Mouse (Mus musculus) liver, adult 2 months (tissue): ENCODE measurements around the gene Gpn2. TPM values are rescaled to one million over a fixed set of nuclear protein-coding genes. Genes with fewer than 3 reads are reported as not detected.

Experiments
- DNase-seq: peaks from one replicate; pipeline ENCODE4 v3.0.0-alpha.2; 2011; ENCODE audit warnings: low read depth, low spot score; ENCODE audit errors: extremely low read depth
- H3K27ac ChIP-seq: fragments of 200-500 bp; replicated peaks from 2 replicates; pipeline ENCODE4 v1.5.1; 2012; ENCODE audit warnings: low read depth, mild to moderate bottlenecking, control low read depth, inconsistent platforms, low read length; ENCODE audit not compliant: insufficient read depth
- H3K27me3 ChIP-seq: fragments of 200-500 bp; 2 replicates; pipeline ENCODE4 v1.6.1; 2012; ENCODE audit warnings: mild to moderate bottlenecking, moderate library complexity, low read length, inconsistent platforms; ENCODE audit not compliant: control insufficient read depth, insufficient read depth
- H3K36me3 ChIP-seq: fragments of 200-500 bp; 2 replicates; pipeline ENCODE4 v1.6.1; 2012; ENCODE audit warnings: low read length, inconsistent platforms; ENCODE audit not compliant: control insufficient read depth, insufficient read depth
- H3K4me1 ChIP-seq: fragments of 200-500 bp; 2 replicates; pipeline ENCODE4 v1.6.1; 2011; ENCODE audit warnings: low read length; ENCODE audit not compliant: control insufficient read depth, insufficient read depth
- H3K4me3 ChIP-seq: fragments of 200-500 bp; 2 replicates; pipeline ENCODE4 v1.5.1; 2011; ENCODE audit warnings: low read depth, mild to moderate bottlenecking, control low read depth, low read length, moderate library complexity; ENCODE audit not compliant: insufficient read depth
- H3K79me2 ChIP-seq: fragments of 200-500 bp; 2 replicates; pipeline ENCODE4 v1.6.1; 2012; ENCODE audit warnings: inconsistent platforms, mild to moderate bottlenecking, low read length, moderate library complexity; ENCODE audit not compliant: control insufficient read depth, insufficient read depth
- H3K9ac ChIP-seq: fragments of 200-500 bp; 2 replicates; pipeline ENCODE4 v1.6.1; 2012; ENCODE audit warnings: low read depth, mild to moderate bottlenecking, control low read depth, inconsistent platforms, low read length
- CTCF ChIP-seq: fragments of 200-500 bp; IDR thresholded peaks from 2 replicates; pipeline ENCODE4 v1.5.1; 2011; ENCODE audit warnings: low read depth, low read length, control low read depth
- POLR2A ChIP-seq: fragments of 200-500 bp; IDR thresholded peaks from 2 replicates; pipeline ENCODE4 v1.6.1; 2011; ENCODE audit warnings: low read length, control low read depth; ENCODE audit not compliant: insufficient read depth; ENCODE audit errors: extremely low read depth
- WGBS: fragments of 180-500 bp; shearing (Covaris S2); methylation state at CpG from one replicate; pipeline ENCODE4 v1.1.7; 2018; 5-methylcytosine and 5-hydroxymethylcytosine counted together
- polyA plus RNA-seq: library from polyadenylated mRNA; depleted of rRNA; stranded (reverse); fragments of >200 nt; gene quantifications from 2 replicates; pipeline ENCODE4 v1.2.3, GENCODE M21; 2012
- total RNA-seq: library from RNA; depleted of rRNA; stranded (reverse); fragments of >200 nt; gene quantifications from 2 replicates; pipeline ENCODE4 v1.2.3, GENCODE M21; 2014

Gpn2 gene
- total and polyA plus RNA-seq, 2 experiments: 8.9 to 38.2 TPM

GRCm38 (mm10) chr4:133626621-133627020 is 42.5 kb downstream of the Gpn2 start:
- H3K27ac ChIP-seq: peak overlapping the region; percentile 63; the same call in 1 of the 2 replicates
- H3K79me2 ChIP-seq: peaks cover 24% of the 10 kb centered on the region
- H3K9ac ChIP-seq: no peak overlapping the region
- no peak for DNase-seq
- peaks cover 3% of the 10 kb centered on the region; the same call in 1 of the 2 replicates for H3K36me3 ChIP-seq
- 92% methylated on average over 9 of the region's 9 CpGs for WGBS
- H3K27me3 ChIP-seq: no peaks in the 10 kb centered on the region
- H3K4me1 ChIP-seq: peaks cover 11% of the 10 kb centered on the region
- H3K4me3 ChIP-seq: no peak overlapping the region
- TF ChIP-seq CTCF (no peak), POLR2A (no peak)

GRCm38 (mm10) chr4:133627039-133627438 is 42.9 kb downstream of the Gpn2 start:
- H3K27me3 ChIP-seq: no peaks in the 10 kb centered on the region
- H3K9ac ChIP-seq: no peak overlapping the region
- no peak overlapping the region for H3K27ac ChIP-seq
- TF ChIP-seq CTCF (no peak), POLR2A (no peak)
- H3K4me1 ChIP-seq: peaks cover 13% of the 10 kb centered on the region
- H3K79me2 ChIP-seq: peaks cover 24% of the 10 kb centered on the region
- DNase-seq: no peak
- no peak overlapping the region for H3K4me3 ChIP-seq
- 95% methylated on average over 14 of the region's 14 CpGs for WGBS
- peaks cover 3% of the 10 kb centered on the region; the same call in 1 of the 2 replicates for H3K36me3 ChIP-seq

- H3K27ac ChIP-seq: no peak overlapping the region
- WGBS: 63% methylated on average over 2 of the region's 2 CpGs
- H3K4me3 ChIP-seq: no peak overlapping the region
- H3K4me1 ChIP-seq: peaks cover 20% of the 10 kb centered on the region
- no peak for DNase-seq
- peaks cover 24% of the 10 kb centered on the region for H3K79me2 ChIP-seq
- H3K36me3 ChIP-seq: peaks cover 3% of the 10 kb centered on the region; the same call in 1 of the 2 replicates
- no peaks in the 10 kb centered on the region for H3K27me3 ChIP-seq
- H3K9ac ChIP-seq: no peak overlapping the region
- TF ChIP-seq POLR2A (no peak), CTCF (no peak)
Observed at GRCm38 (mm10) chr4:133628517-133628916, 44.4 kb downstream of the Gpn2 start.

GRCm38 (mm10) chr4:133629191-133629590 is 45.0 kb downstream of the Gpn2 start:
- Histone ChIP-seq H3K36me3 (peaks cover 3% of the 10 kb centered on the region; the same call in 1 of the 2 replicates), H3K79me2 (peaks cover 24% of the 10 kb centered on the region), H3K27ac (no peak overlapping the region), H3K4me3 (no peak overlapping the region), H3K4me1 (peaks cover 22% of the 10 kb centered on the region), H3K9ac (no peak overlapping the region), H3K27me3 (no peaks in the 10 kb centered on the region)
- DNase-seq: no peak
- TF ChIP-seq CTCF: no peak
- no peak for TF ChIP-seq POLR2A
- WGBS: 76% methylated on average over 7 of the region's 7 CpGs

GRCm38 (mm10) chr4:133630326-133630920 is 46.3 kb downstream of the Gpn2 start:
- Histone ChIP-seq H3K79me2 (peaks cover 22% of the 10 kb centered on the region), H3K4me1 (peaks cover 22% of the 10 kb centered on the region), H3K4me3 (peak overlapping the region; percentile 20; the same call in 1 of the 2 replicates), H3K27me3 (no peaks in the 10 kb centered on the region), H3K27ac (peak overlapping the region; percentile 87), H3K36me3 (peaks cover 3% of the 10 kb centered on the region; the same call in 1 of the 2 replicates), H3K9ac (peak overlapping the region; percentile 19; the same call in 1 of the 2 replicates)
- DNase-seq: no peak
- no peak for TF ChIP-seq POLR2A
- TF ChIP-seq CTCF: no peak
- 76% methylated on average over 8 of the region's 8 CpGs for WGBS

- Histone ChIP-seq H3K4me1 (peaks cover 22% of the 10 kb centered on the region), H3K27me3 (no peaks in the 10 kb centered on the region), H3K36me3 (peaks cover 3% of the 10 kb centered on the region; the same call in 1 of the 2 replicates), H3K4me3 (peak overlapping the region; percentile 54), H3K27ac (peak overlapping the region; percentile 87), H3K9ac (peak overlapping the region; percentile 72), H3K79me2 (peaks cover 22% of the 10 kb centered on the region)
- 7% methylated on average over 14 of the region's 14 CpGs for WGBS
- TF ChIP-seq CTCF: no peak
- TF ChIP-seq POLR2A: peak; percentile 5; the same call in 1 of the 2 replicates
- peak; percentile 88 for DNase-seq
Observed at GRCm38 (mm10) chr4:133631071-133631768, 47.1 kb downstream of the Gpn2 start.
